Mouse (Mus musculus): ENCODE results near the gene Dnajc13.

Gene Dnajc13

DNA sequence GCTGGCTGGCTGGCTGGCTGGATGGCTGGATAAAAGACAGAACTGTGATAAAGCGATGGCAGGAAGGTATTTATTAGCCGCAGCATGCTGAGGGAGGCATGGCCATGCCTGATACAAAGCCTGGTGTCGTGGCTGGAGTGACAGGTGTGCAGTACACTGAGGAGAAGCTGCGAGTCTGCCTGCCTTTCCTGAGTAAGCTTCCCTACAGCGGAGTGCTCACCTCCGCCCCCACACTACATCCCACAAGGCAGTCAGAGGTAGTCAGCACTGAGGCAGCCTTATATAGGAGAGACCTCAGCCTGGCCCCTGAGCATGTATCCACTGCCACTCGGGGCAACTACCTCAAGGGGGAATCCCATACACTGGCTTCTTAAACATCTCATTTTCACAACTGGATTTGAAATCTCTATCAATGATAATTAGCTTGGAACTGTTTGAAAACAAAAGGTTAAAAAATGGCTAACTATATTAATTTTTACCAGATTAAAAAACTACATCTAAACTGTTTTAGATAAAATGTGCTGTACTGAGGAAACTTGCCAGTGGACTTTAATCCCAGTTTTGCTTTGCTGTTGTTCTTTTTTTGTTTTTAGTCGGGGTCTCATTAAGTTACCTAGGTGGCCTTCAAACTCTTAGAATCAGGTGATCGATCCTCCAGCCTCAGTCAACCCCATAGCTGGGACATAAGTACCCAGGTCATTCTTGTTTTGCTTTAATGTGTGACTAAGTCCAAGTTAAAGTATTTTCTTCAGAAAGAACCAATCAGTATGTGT lies 8.1 kb downstream of the Dnajc13 start:
- no peak for DNase-seq

DNA sequence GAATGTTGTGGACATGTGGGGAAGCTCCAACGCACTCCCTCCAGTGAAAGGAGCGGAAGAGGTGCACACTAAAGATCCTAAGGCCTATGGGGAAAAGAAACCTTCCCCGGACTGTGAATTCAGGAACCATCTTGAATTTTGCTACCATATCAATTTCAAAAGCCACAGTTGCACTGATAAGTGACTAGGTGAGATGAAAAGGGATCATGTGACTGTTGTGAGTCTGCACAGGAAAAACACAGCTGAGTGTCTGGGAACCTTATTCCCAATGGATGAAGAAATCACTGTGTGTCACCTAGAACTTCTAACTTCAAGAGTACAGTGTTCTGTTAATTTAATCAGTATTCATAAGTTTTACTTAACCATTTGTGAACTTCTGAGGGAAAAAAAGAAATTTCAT lies 10.1 kb downstream of the Dnajc13 start:
- no peak for DNase-seq

DNA sequence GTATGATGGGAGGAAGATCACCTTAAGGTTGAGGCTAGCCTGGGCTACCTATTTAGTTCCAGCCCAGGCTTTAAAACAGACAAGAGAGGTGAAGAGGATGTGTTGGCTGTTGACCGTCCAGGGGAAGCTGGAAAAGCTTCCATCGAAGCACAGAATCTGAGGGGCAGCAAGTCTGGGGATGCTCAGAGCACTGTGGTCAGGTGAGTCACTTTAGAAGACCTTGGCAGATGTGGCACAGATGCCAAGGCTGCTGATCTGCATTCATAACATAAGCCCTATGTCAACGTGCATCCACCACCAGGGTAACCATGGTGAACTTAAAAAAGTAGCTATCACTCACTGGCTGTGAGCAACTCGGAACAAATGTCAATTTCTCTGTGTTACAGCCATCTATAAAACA lies 11.0 kb downstream of the Dnajc13 start:
- no peak for DNase-seq

DNA sequence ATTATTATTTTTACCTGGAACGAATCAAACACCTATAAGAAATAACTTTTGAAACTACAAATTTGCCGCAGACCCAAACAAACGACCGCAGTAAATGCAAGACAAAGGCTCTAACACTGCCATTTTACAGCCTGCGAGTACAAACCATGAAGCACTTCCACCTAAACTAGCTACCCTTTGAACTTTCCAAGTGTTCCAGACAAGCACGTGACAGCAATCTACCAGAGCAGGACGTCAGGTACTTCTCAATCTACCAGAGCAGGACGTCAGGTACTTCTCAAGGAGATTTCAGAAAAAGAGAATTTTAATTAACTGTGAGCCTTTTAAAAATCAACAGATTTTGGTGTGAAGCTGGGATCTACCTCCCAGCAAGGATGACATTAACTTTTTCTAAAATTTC lies 11.6 kb downstream of the Dnajc13 start:
- DNase-seq, result no peak

DNA sequence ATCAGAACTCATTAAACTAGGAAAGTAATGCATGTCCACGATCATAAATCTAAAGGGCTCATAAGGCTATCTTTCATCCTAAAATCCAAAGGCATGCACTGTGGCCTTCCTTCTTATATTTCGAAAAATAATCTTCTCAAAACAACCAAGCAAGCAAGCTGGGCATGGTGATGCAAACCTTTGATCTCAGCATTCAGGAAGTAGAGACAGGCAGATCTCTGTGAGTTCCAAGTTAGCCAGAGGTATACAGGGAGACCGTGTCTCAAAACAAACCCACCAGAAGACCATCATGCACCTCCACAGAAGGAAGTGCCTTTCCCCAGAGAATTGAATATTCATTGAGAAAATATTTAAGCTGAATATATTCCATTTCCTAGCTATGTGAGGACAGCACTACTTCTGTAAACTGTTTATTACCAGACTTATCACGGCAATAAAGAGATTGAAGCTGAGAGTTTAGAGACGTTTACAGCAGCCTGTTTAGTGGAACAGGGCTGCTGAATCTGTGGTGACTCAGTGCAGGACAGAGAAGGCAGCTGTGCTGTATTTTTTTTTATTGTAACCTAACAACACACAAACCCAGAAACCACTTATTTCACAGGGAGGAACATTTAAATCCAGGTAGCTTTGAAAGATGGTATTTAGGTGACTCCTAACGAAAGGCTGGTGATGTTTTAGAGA lies 15.3 kb downstream of the Dnajc13 start:
- DNase-seq, result no peak

DNA sequence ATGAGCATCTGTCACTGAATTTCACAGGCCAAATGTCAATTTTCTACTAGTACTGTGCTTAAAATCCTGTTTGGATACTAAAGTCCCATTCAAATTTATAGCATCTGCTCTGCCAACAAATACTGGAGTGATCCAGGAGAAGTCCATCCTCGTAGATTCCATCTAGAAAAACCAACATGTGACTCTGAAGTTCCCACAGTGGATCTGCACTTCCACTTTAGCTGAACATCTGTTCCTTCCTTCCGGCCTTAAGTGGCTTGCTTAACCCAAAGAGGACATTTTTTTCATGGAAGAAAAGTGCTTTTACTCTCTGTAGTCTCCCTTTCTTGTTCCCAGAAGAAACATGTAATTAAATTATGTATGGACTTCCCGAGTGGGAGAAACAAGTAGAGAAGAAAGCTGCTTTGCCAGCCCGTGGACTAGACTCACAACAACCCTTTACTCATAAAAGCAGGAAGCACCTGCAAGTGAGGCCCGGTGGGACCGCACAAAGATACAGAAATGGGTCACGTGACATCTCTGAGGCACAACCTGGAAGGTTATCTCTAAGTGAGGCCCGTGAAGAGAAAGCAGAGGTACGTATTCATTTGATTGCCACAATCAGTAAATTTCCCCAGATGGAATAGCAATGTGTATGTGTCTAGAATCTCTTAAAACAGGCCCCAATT lies 18.8 kb downstream of the Dnajc13 start:
- DNase-seq, result peak; percentile 50

DNA sequence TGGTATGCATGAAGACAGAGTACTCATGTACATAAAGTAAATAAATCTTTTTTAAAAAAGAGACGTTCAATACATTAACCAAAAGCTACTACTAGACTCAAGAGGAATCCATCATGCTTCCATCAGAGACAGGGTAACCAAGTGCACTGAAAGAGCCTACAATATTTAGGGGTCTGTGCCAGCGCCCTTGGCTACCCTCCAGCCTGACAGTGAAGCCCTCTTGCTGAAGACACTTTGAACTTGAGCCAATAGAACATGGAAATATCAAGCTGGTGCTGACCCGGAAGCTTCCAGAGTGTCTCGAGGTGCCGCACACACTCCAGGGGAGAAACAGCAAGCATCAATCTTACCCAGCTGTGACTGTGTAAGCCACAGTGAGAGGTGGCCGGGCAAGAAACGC lies 22.6 kb downstream of the Dnajc13 start:
- DNase-seq, result no peak

DNA sequence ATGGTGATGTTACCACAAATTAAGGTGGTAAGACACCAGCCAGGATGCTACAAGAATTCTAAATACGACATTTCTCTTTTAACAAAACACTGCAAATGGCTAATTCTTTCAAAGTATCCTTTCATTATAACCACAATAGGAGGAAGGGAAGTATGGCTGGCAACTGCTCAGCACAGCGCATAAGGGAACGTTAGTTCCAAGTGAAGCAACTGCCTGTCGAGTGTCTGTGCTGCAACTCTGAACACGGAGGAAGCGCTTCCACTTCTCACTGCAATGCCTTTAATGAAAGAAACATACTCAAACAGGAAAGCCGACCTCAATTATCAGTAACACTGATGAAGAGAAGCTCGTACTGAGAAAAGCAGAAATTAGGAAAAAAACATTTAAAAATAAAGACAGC lies 23.7 kb downstream of the Dnajc13 start:
- no peak for DNase-seq

DNA sequence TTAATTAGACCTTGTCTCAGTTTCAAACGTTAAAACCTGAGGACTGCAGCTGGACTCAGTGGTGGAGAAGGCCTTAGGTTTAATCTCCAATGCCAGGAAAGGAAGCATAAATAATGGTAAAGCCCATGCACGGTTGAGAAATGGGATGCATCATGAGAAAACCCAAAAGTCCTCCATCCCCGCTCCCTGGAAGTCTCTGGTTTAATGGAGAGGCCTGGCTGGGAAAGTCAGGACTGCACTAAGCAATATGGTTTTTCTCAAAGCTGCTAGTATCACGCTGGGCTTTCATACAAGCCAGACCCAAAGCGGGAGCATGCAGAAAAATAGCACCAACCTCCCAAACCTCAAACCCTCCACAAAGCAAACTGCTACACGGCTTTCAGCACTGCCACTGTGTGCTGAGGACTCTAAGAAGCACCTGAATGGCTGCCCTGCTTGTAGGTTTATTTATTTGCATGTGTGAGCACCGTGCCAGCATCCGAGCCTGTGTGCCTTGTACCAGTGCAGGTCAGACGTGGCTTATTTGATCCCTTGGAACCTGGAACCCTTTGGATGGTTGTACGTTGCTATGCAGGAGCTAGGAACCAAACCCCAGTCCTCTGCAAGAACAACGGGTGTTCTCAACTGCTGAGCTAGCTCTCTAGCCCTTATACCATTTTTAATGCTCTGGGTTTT lies 26.3 kb downstream of the Dnajc13 start:
- DNase-seq, result no peak

DNA sequence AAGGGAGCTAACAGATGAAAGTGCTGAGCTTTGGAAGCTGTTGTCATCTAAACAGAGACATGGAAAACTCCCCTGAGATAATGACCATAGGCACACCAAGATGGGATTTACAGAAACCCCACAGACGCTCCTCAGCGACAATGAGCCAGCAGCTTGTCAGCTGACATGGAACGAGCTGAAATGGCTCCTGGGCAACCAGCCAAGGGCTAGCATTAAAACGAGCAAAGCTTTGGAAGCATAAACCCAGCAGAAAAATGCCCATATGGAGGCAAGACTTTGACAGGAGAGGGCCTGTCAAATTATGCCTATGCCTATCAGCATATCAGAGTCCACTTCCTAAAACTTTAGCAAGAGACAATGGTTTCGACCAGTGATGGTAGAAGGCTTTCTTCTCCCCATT lies 27.0 kb downstream of the Dnajc13 start:
- no peak for DNase-seq

DNA sequence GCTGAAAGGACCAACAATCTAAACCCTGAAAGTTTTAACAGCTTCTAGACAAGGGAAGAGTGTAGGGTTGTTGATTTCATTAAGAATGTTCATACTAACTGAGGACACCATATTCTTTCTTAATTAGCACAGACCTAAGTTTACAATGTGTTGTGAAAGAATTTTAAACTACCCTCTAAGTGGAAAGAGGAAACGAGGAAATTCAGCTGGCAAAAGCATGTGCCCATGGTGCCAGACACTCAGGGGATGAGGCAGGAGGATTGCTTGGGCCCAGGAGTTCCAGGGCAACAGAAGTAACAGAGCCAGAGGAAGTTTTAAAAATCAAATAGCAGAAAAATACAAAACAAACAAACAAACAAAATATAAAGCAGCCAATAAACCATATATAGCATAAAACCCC lies 28.9 kb downstream of the Dnajc13 start:
- no peak for DNase-seq

DNA sequence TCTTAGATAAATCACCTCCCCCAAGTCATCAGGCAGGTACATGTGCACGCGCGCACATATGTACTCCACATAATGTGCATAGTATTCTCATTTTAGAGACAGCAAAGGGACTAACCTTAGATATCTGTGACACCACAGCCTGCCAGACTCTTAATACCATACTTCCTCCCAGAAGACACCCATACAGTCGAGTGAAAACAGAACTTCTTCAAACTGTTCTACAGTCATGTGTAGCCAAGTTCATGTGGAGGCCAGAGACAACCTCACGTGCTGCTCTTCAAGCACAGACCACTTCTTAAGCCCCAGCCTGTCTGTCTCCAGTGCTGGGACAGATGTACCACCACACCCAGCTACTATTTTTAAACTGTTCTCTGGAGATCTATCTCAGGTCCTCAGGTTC lies 29.7 kb downstream of the Dnajc13 start:
- no peak for DNase-seq

DNA sequence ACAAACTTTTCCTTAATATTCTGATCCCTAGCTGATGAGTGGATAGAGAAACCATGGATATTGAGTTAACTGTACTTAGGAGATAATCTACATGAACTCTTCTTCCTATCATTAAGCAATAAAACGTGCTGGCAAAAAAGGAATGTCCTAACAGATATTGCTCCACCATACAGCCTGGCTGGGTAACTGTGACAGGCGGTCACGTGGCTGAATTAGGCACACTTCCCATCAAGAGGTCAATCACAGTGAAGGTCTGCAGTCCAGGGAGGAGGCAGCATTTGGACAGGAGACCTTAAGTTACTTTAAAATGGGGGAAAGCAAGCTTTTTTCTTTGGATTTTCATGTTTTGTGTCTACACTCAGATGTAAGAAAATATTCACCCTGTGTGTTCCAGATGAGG lies 30.7 kb downstream of the Dnajc13 start:
- DNase-seq, result no peak

DNA sequence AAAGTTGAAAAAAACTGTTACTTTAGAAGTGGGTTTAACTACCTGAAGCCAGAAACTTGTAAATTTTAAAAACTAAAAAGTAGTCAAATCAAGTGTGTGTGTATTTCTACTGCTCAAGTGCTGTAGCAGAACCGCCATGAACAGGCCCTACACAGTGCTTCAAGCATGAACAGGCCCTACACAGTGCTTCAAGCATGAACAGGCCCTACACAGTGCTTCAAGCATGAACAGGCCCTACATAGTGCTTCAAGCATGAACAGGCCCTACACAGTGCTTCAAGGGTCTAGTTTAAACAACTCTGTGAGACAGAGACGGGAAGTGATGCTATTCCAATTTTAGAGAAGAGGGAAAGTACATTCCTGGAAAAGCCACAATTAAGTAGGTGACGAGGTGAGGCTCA lies 51.3 kb downstream of the Dnajc13 start:
- no peak for DNase-seq

DNA sequence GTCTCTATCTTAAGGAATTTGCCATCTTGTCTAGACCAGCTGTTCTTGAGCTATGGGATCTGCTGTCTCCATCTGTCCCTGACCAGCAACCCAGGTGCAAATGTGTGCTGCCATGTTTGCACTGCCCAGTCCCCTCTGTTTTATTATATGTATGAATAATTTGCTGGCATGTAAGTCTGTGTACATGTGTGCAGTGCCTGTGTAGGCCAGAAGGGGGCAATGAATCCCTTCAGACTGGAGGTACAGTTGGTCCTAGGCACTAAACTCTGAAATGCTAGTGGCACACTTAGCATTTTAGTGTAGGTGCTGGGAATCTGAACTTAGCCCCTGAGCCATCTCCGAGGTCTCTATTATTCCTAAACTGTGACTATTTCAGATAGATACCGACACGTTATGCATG lies 58.9 kb downstream of the Dnajc13 start:
- peak; percentile 77 for DNase-seq

DNA sequence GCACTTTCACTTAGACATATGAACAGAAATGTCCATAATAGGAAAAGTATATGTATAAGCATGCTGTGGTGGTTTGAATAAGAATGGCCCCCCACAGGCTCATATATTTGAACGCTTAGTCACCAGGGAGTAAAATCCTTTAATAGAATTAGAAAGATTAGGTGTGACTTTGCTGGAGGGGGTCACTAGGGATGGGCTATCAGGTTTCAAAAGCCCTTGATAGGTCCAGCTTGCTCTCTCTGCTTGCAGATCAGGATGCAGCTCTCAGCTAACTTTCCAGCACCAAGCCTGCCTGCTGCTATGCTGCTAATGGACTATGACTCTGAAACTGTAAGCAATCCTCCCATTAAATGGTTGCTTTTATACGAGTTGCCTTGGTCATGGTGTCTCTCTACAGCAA lies 68.2 kb downstream of the Dnajc13 start:
- no peak for DNase-seq

DNA sequence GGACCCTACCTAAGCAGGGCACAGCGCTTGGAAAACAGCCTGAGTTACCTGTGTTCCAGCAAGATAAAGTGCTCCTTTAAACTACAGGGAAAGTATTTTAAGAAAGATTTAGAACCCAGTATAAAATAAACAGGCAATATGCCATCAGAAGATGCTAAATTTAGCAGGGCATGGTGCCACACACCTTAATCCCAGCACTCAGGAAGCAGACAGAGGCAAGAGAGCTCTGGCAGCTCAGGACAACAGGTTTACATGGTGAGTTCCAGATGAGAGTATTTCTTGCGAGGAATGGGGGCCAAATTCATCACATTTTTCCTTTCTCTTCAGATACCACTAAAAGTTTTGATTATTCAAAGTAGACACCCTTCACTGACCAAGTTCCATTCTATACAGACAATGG lies 68.8 kb downstream of the Dnajc13 start:
- no peak for DNase-seq

DNA sequence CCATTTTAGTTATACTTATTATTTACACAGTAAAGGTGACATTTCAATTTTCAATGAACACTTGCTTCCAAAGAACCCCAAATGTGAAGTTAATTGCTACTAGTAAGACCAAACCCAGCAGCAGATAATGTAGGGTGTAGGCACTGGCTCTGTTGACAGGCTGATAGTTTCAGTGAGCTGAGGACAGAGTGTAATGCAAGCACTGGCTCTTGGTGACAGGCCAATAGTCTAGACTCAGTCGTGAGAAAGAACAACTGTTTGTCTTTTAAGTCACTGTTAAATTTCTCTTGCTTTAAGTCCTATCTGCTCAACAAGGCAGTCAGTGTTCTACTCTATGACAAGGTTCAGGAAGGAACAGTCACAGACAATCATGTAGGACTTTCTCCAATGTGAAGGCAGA lies 69.4 kb downstream of the Dnajc13 start:
- DNase-seq, result no peak

DNA sequence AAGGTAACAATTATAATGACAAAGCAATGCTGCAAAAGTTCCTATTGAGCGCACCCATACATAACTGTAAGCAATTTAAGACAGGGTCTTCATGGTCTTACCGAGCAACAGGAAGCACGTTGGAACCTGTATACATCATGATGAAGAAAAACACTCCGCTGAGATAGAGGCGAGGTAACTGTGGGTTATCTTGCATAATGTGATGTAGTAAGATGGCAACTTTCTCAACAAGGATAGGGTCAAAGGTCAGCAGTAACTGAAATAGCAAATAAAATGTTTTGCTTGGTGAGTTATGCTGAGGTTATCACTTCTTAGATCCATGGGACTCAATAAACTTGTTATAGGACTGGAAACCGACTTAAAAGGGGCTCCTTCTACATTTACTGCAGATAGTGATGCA lies 70.2 kb downstream of the Dnajc13 start:
- no peak for DNase-seq

DNA sequence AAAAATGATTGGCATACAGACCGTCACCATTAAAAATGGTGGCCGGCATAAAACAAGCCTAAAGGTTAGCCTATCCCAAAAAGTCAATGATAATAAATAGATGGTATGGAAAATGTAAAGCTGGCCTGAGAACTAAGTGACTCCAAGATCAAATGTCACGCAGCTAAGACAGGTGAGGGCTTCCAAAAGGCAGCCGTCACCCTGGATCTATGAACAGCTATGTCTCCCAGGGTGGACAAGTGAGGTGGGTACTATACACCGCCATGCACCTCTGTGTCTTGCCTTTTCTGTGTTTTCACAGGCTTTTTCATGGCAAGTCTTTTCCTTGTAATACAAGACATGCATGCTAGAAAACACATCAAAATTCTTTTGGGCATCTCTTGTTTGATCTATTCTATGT lies 73.1 kb downstream of the Dnajc13 start:
- DNase-seq, result no peak

DNA sequence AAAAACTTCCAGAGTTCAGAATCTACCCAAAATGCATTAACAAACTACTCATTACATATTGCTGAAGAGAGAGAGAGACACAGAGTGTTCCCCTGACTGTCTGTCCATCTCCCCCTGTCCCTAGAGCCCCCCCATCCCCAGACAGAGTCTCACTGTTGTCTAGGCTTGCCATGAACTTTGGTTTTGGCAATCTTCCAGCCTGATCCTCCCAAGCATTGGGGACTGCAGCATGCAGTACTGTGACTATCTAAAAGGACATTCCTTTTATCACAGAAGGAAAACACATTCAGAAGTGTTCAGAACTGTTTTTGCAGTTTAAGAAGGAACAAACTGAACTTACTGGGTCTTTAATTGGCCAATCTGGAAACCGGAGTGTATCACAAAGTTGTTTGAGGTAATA lies 74.0 kb downstream of the Dnajc13 start:
- no peak for DNase-seq

DNA sequence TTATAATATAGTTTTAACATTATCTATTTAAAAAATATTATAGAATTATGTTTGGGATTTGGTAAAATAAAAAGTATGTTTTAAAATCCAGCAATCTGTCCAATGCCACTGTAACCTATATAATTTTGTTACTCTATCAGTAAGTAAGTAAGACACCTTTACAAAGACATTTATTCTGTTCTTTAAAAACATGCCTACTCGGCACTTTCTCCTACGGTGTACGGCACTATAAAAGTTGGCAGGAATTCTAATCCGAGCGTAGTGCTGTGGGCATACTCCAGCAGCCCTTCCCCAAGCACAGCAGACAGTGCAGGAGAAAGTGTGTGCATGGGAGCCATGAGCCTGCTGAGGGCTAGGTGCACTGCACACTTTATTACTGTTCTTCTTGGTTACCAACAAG lies 75.7 kb downstream of the Dnajc13 start:
- DNase-seq, result no peak

DNA sequence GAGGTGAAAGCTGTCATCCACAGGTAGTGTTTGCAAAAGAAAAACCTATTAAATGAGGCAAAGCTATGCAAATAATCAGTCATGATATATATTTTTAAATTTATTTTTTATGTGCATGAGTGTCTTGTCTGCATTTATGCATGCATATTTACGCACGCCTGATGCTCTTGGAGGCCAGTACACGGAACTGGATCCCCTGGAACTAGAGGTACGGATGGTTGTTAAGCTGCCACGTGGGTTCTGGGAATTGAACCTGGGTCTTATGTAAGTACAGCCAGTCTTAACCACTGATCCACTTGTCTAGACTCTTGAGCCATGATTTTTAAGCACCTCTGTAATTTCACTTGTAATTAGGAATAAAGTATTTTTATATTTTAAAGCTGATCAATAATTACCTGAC lies 79.5 kb downstream of the Dnajc13 start:
- DNase-seq, result no peak

DNA sequence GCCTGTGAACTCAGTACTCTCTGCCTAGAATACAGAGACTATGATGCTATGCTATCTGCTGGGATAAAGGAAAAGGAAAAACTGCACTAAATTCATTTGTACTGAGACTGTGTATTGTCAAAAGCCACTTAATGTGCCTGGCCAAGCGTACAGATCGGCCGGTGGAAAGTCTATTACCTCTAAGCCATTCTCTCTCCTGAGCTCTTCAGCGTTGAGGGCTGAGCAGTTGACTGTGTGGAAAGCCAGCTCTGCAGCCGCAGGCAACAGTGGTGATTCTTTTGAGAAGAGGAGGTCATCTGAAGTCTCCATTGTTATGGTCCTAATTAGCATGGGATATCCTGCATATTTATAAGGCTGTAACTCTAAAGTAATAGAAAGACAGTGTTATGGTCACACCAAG lies 80.4 kb downstream of the Dnajc13 start:
- no peak for DNase-seq

Data from thymus, postnatal 4 days (tissue).